Mouse (Mus musculus) embryonic facial prominence, embryonic 13.5 days (tissue): ENCODE data around the gene Acvr2a. TPM values are rescaled to one million over a fixed set of nuclear protein-coding genes. Genes with fewer than 3 reads are reported as not detected.

ENCODE experiments used
- ATAC-seq: fragments of 200-750 bp; cut with Nextera tagmentation; 2 replicates; pipeline ENCODE4 v1.8.0; 2017; ENCODE audit warnings: low read depth; ENCODE audit not compliant: insufficient number of reproducible peaks, insufficient read depth, low FRiP score, low TSS enrichment
- H3K27ac ChIP-seq: fragments of 300-500 bp; sonication (generic); 2 replicates; pipeline ENCODE4 v1.5.1; 2015; ENCODE audit warnings: moderate library complexity, mild to moderate bottlenecking, inconsistent platforms
- H3K27me3 ChIP-seq: fragments of 300-500 bp; sonication (generic); 2 replicates; pipeline ENCODE4 v1.6.1; 2015; ENCODE audit warnings: mild to moderate bottlenecking, inconsistent platforms
- H3K36me3 ChIP-seq: fragments of 300-500 bp; sonication (generic); 2 replicates; pipeline ENCODE4 v1.6.1; 2015; ENCODE audit warnings: mild to moderate bottlenecking, inconsistent platforms
- H3K4me1 ChIP-seq: fragments of 300-500 bp; sonication (generic); 2 replicates; pipeline ENCODE4 v1.6.1; 2015; ENCODE audit warnings: inconsistent platforms
- H3K4me2 ChIP-seq: fragments of 300-500 bp; sonication (generic); 2 replicates; pipeline ENCODE4 v1.6.1; 2015; ENCODE audit warnings: moderate library complexity, mild to moderate bottlenecking, inconsistent platforms
- H3K4me3 ChIP-seq: fragments of 300-500 bp; sonication (generic); 2 replicates; pipeline ENCODE4 v1.5.1; 2015; ENCODE audit warnings: mild to moderate bottlenecking, inconsistent platforms
- H3K9ac ChIP-seq: fragments of 300-500 bp; sonication (generic); 2 replicates; pipeline ENCODE4 v1.6.1; 2015; ENCODE audit warnings: mild to moderate bottlenecking, inconsistent platforms
- H3K9me3 ChIP-seq: fragments of 300-500 bp; sonication (generic); 2 replicates; pipeline ENCODE4 v1.6.1; 2016; ENCODE audit warnings: inconsistent platforms
- WGBS: fragments of 180-500 bp; shearing (Covaris S2); methylation state at CpG from one replicate; pipeline ENCODE4 v1.1.7; 2015; ENCODE audit warnings: mixed read lengths; 5-methylcytosine and 5-hydroxymethylcytosine counted together
- polyA plus RNA-seq: library from polyadenylated mRNA; unstranded; fragments of >200 nt; fragmentation: Nextera tagmentation; extraction: Ambion mirVana; gene quantifications from 2 replicates; pipeline ENCODE4 v1.2.1, GENCODE M21; 2015

Acvr2a gene
- polyA plus RNA-seq, 1 experiment from 2014 or later = 15.0 TPM

DNA sequence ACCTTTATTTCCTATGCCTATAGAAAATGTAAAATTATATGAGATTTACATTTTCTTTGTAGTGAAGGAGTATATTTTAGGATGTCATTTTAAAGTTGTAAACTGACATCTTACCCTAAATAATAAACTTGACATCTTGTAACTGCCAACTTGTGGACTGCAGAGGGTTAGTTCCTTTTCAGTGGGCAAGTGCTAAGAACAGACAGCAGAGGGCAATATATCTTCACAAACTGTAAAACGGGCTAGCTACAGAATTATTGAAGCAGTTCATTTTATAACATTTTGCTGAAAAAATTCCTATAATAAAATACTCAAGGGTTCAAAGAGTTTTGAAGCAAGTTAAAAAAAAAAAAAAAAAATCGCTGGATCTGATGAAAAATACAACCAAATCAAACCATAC is 95.0 kb downstream of the Acvr2a start:
- no peak for ATAC-seq
- peaks cover 21% of the 10 kb centered on the region for H3K36me3 ChIP-seq
- no peak overlapping the region for H3K4me3 ChIP-seq
- H3K4me1 ChIP-seq = no peaks in the 10 kb centered on the region
- 56% methylated on average over 2 of the region's 2 CpGs for WGBS
- H3K9ac ChIP-seq = no peak overlapping the region
- no peaks in the 10 kb centered on the region for H3K27me3 ChIP-seq
- H3K4me2 ChIP-seq = no peak overlapping the region
- no peak overlapping the region for H3K27ac ChIP-seq
- no peaks in the 10 kb centered on the region for H3K9me3 ChIP-seq

DNA sequence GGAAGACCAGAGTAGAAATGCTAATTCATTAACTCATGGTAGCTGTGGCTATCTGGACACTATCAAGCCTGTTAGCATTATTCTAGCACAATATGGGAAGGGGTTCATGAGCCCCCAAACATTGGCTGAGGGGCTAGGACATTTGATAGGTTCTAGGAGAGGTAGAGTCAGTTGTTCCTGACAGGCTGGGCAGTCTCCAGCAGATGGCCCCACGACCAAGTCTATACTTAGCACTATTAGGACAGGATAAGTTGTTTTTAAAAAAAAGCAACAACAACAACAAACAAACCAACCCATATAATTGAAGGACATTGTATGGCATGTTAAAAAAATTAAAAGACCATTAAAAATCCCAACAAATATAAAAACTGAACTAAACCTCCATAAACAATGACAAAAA is 100.3 kb downstream of the Acvr2a start:
- Histone ChIP-seq H3K27me3 (no peaks in the 10 kb centered on the region), H3K4me1 (no peaks in the 10 kb centered on the region), H3K4me3 (no peak overlapping the region), H3K4me2 (no peak overlapping the region), H3K9me3 (no peaks in the 10 kb centered on the region), H3K36me3 (peaks cover 32% of the 10 kb centered on the region), H3K9ac (no peak overlapping the region), H3K27ac (no peak overlapping the region)
- 75% methylated on average over 1 of the region's 1 CpGs for WGBS
- ATAC-seq = no peak

DNA sequence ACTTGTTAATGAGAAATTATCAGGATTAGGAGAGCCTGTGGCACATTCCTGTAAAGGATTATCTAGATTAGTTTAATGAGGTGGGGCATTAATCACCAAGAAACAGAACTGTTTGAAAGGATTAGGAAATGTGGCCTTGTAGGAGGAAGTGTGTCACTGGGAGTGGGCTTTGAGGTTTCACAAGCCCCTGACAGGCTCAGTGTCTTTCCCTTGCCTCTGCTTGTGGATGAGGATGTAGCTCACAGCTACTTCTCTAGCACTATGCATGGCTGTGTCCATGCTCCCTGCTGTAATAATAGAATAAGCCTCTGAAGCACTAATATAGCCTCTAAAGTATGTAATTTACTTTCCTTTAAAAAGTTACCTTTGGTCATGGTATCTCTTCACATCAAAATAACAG is 101.9 kb downstream of the Acvr2a start:
- peaks cover 38% of the 10 kb centered on the region for H3K36me3 ChIP-seq
- no peaks in the 10 kb centered on the region for H3K27me3 ChIP-seq
- H3K9me3 ChIP-seq = no peaks in the 10 kb centered on the region
- H3K4me3 ChIP-seq = no peak overlapping the region
- no peaks in the 10 kb centered on the region for H3K4me1 ChIP-seq
- H3K9ac ChIP-seq = no peak overlapping the region
- H3K4me2 ChIP-seq = no peak overlapping the region
- no peak overlapping the region for H3K27ac ChIP-seq
- ATAC-seq = no peak

DNA sequence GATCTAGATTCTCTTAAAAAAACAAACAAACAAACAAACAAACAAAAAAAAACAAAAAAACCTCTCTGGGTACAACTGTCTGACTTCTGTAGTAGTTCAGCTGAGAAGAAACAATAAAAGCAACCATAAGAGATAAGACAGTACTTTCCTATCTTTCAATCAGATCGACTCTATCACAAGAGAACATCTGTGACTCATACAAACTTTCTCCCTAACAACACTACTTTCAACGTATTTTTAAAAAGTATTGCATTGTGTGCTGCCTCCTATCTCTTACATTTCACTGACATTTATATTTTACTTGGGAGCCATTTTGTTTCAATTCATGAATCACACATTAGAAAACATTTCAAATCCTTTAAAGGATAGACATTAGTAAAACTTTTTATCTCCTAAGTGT is 121.1 kb downstream of the Acvr2a start:
- Histone ChIP-seq H3K27ac (no peak overlapping the region), H3K9ac (no peak overlapping the region), H3K9me3 (no peaks in the 10 kb centered on the region), H3K36me3 (peaks cover 30% of the 10 kb centered on the region), H3K4me3 (no peak overlapping the region), H3K4me2 (no peak overlapping the region), H3K4me1 (no peaks in the 10 kb centered on the region), H3K27me3 (no peaks in the 10 kb centered on the region)
- ATAC-seq = no peak
- WGBS = 84% methylated on average over 2 of the region's 2 CpGs

DNA sequence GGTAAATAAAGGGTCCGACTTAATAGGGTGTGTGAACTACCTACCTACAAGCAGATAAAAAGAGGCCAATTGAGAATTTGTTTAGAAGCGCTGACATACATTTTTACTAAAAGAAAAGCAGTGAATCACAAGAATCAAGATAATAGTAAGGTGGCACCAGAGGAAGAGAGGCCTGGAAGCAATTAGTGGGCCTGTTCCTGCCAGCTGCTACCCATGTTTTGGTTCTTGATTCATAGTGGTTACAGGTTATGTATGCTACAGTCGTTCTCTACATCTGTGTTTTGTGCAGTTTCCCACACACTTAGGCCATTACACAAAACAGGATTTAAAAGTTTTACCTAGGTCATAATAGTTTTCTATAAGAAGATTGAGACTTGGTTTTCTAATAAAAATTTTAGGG is 133.9 kb downstream of the Acvr2a start:
- WGBS = 48% methylated on average over 3 of the region's 3 CpGs
- peak overlapping the region; percentile 55; the same call in 1 of the 2 replicates for H3K9ac ChIP-seq
- peaks cover 6% of the 10 kb centered on the region; the same call in 1 of the 2 replicates for H3K4me1 ChIP-seq
- H3K27me3 ChIP-seq = no peaks in the 10 kb centered on the region
- H3K36me3 ChIP-seq = no peaks in the 10 kb centered on the region
- H3K27ac ChIP-seq = no peak overlapping the region
- peak overlapping the region; percentile 74 for H3K4me2 ChIP-seq
- H3K4me3 ChIP-seq = peak overlapping the region; percentile 92
- no peaks in the 10 kb centered on the region for H3K9me3 ChIP-seq
- ATAC-seq = no peak

DNA sequence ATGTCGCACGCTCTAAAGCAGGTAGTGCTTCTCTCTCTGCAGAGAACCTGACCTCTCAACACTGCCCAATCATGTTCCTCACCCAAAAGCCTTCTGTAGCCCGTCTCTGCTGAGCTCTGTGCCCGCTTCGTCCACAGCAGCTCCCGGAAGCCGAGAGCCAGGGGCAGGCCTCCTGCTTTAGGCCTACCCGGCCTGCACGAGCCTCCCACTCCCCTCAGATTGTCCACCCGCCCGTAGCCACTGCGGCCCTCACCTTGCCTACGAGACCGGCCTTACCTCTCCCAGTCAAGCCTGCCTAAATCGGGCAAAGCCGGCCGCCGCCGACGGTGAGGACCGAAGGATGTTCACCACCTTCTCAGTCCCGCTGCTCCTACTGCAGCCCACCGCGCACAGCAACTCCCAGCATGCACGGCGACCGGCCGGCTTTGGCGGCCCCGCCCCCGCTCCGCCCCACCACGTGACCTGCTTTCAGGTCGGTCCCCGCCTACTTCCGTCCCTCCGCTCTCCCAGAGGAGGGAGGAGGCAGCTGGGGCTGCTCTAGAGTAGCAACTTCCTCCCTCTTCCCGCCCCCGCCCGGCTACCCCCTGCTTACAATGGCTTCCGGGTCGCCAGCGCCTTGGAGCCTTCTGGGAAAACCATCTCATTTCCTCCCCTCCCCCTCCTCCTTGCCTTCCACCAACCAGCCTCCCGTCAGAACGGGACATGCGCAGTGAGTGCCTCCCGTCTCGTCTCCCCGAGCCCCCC is 135.1 kb downstream of the Acvr2a start, which contains the start of gene Mbd5:
Mbd5 (plus strand) TSS at position 668 of the 744 bp plus-strand sequence.
- WGBS = under 1% methylated on average over 49 of the region's 49 CpGs

DNA sequence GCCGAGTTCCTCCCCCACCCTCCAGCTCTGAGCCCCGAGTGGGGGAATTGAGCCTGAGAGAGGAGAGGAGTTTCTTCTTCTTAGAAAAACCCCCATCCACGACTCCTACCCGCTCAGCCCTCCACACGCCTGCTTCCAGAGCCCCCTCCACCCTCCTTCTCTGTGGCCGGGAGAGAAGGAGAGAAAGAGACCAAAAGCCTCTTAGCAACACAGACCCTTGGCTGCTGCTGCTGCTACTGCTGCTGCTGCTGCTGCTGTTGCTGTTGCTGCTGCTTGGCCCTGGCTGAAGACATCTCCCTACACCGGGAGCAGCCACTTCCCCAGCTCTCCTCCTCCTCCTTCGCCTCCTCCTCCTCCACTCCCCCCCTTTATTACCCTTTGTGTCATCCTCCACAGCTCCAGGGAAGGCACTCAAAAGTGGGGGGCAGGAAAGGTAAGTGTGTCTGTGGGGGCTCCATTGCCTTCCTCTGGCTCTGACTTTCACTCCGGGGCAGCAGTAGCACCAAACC is 135.9 kb downstream of the Acvr2a start:
- Histone ChIP-seq H3K27ac (peak overlapping the region; percentile 95), H3K4me2 (peak overlapping the region; percentile 65), H3K36me3 (no peaks in the 10 kb centered on the region), H3K4me1 (peaks cover 6% of the 10 kb centered on the region; the same call in 1 of the 2 replicates), H3K9ac (peak overlapping the region; percentile 81), H3K27me3 (no peaks in the 10 kb centered on the region), H3K9me3 (no peaks in the 10 kb centered on the region), H3K4me3 (peak overlapping the region; percentile 92)
- WGBS = 0% methylated on average over 9 of the region's 9 CpGs
- peak; percentile 68 for ATAC-seq

More for the DNA sequence above, 135.1 kb downstream of the Acvr2a start, which contains the start of gene Mbd5:
- H3K9me3 ChIP-seq = no peaks in the 10 kb centered on the region
- H3K4me1 ChIP-seq = peaks cover 6% of the 10 kb centered on the region; the same call in 1 of the 2 replicates
- no peaks in the 10 kb centered on the region for H3K27me3 ChIP-seq
- H3K27ac ChIP-seq = peak within 1 kb of the TSS; percentile 95
- no peaks in the 10 kb centered on the region for H3K36me3 ChIP-seq
- H3K4me3 ChIP-seq = peak within 1 kb of the TSS; percentile 92
- peak; percentile 100 for ATAC-seq
- peak within 1 kb of the TSS; percentile 98 for H3K9ac ChIP-seq
- peak within 1 kb of the TSS; percentile 74 for H3K4me2 ChIP-seq

DNA sequence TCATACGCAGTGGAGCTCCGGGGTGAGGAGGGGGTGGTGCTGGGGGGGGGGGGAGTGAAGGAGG is 136.2 kb downstream of the Acvr2a start, which contains the start of gene Orc4:
Orc4 (minus strand) TSS at position 26 of the 64 bp plus-strand sequence.
- Histone ChIP-seq H3K9ac (peak within 1 kb of the TSS; percentile 81), H3K4me2 (peak within 1 kb of the TSS; percentile 74), H3K36me3 (no peaks in the 10 kb centered on the region), H3K27me3 (no peaks in the 10 kb centered on the region), H3K27ac (peak within 1 kb of the TSS; percentile 95), H3K4me1 (peaks cover 6% of the 10 kb centered on the region; the same call in 1 of the 2 replicates), H3K4me3 (peak within 1 kb of the TSS; percentile 92), H3K9me3 (no peaks in the 10 kb centered on the region)
- WGBS = 0% methylated on average over 2 of the region's 2 CpGs
- no peak for ATAC-seq

DNA sequence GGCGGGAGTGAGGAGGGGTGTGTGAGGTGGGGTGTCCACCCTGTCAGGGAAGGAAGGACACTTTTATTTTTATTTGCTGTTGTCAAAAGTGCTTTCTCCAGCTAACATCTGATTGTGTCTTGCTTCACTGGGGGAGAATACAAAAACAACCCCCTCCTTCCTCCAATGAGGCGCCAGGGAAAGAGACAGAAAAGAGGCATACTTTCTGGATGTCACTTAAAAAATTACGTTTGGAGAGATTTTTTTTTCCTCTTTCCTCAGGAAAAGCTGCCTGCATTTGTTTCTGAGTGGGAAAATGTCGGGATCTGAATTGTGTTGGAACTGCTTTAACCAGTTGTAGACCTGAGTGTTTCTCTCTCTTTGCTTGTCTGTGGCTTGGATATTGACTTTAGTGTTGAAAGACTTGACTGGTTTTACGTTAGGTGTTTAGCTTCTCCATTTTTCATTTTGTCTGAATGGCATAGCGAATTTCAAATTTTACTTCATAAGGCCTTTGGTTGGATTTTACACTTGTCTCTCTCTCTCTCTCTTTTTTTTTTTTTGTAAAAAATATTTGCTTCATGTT is 136.5 kb downstream of the Acvr2a start:
- H3K4me3 ChIP-seq = peak overlapping the region; percentile 92
- WGBS = 8% methylated on average over 6 of the region's 6 CpGs
- peak overlapping the region; percentile 95 for H3K27ac ChIP-seq
- H3K4me1 ChIP-seq = peaks cover 6% of the 10 kb centered on the region; the same call in 1 of the 2 replicates
- no peaks in the 10 kb centered on the region for H3K9me3 ChIP-seq
- peak overlapping the region; percentile 65 for H3K4me2 ChIP-seq
- ATAC-seq = no peak
- H3K36me3 ChIP-seq = no peaks in the 10 kb centered on the region
- H3K9ac ChIP-seq = peak overlapping the region; percentile 81
- no peaks in the 10 kb centered on the region for H3K27me3 ChIP-seq

Other genes with a start within 250 kb of the Acvr2a start
- 33.0 and 34.6 TPM in 2 replicates for gene Mbd5, start 135.4 kb downstream of the Acvr2a start, polyA plus RNA-seq
- 123 and 132 TPM in 2 replicates for gene Orc4, start 136.2 kb downstream of the Acvr2a start, polyA plus RNA-seq